Mouse (Mus musculus): ENCODE measurements around the gene B9d2. TPM values are rescaled to one million over a fixed set of nuclear protein-coding genes. Genes with fewer than 3 reads are reported as not detected.
A peak's percentile ranks its signal among the peaks of the same experiment; 100 is the strongest.

B9d2 gene
- polyA plus RNA-seq, 1 experiment from 2014 or later: 49.8 TPM

DNA sequence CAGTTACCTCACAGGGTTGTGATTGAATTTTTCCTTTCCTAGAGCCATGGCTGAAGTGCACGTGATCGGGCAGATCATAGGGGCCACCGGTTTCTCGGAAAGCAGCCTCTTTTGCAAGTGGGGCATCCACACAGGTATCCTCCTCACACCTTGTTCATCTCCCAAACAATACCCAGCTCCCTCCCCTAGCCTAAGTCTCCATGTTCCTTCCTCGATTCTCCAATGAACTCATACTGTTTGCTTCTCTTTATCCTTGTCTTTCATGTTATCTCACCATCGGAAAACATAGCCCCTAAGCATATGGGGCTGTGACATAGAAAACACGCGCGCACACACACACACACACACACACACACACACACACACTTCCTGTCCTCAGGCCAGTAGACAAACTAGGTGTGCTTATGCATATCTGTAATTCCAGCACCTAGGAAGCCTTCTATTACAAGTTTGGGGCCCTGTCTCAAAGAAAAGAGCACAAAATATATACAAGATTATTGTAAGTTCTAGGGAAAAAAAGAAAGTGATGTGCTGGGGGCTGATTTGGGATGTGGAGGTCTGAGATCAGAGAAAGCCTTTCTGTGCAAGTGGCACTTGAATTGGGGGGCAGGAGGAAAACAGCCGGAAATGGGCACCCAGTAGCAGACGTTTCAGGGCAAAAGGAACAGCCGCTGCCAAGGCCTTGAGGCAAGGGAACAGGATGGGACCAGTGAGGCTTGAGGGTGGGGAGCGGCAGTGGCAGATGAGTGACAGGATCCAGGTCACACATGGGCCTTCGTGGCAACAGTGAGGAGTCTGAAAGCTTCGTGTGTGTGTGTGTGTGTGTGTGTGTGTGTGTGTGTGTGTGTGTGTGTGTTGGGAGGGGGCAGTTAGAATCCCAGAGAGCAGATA lies 1.0 kb downstream of the B9d2 start:
- Histone ChIP-seq H3K9ac (ENCODE audit: low read depth, low read length) (peak overlapping the region; percentile 77), H3K9me3 (ENCODE audit: control insufficient read depth, low read length) (no peaks in the 10 kb centered on the region), H3K4me3 (ENCODE audit: low read length) (peak overlapping the region; percentile 77), H3K4me1 (ENCODE audit: control insufficient read depth, insufficient read depth, low read depth, low read length) (peaks cover 12% of the 10 kb centered on the region), H3K27ac (ENCODE audit: low read depth, low read length) (peak overlapping the region; percentile 98), H3K27me3 (replicated peaks; ENCODE audit: control insufficient read depth, insufficient read depth, low read length) (peaks cover 16% of the 10 kb centered on the region), H3K4me2 (ENCODE audit: low read length) (peak overlapping the region; percentile 59), H3K36me3 (ENCODE audit: control insufficient read depth, insufficient read depth, low read length) (peaks cover 2% of the 10 kb centered on the region; the same call in 1 of the 2 replicates)
- ATAC-seq: no peak; the same call in 1 of the 2 replicates
- WGBS: 55% methylated on average over 15 of the region's 15 CpGs

DNA sequence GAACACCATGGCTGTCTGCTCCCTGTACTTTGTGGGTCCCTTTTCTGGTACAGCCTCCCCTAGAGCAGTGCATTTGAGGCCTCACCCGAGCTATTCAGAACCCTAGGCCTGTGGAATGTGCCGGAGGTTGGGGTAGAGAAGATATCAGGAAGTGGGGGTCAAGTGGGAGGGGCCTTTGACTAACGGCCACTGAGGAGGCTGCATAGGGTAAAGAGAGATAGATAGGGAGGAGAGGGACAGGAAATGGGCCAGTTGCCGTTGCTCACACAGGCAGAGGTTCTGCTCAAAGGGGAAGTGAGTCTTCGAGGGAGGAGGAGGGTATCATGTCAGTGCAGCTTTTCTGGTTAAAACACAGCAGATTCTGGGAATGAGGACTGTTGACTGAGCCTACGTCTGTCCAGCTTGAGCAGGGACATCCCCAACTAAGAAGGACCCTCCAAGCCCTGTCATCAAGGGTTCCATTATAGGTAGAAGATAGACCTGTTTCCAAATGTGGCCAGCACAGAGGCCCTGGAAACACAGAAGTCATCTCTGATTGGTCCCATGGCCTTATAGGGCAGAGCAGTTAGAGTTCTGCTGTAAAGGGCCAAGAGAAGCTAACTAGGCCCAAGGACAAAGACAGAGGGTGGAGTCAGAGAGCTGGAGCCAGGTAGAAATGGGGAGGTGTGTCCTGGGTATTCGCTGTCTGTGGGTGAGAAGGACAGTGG lies 3.0 kb downstream of the B9d2 start:
- no peak overlapping the region for H3K4me2 ChIP-seq (ENCODE audit: low read length)
- 81% methylated on average over 7 of the region's 7 CpGs for WGBS
- ATAC-seq: no peak
- H3K4me3 ChIP-seq (ENCODE audit: low read length): no peak overlapping the region
- peaks cover 2% of the 10 kb centered on the region; the same call in 1 of the 2 replicates for H3K36me3 ChIP-seq (ENCODE audit: control insufficient read depth, insufficient read depth, low read length)
- no peaks in the 10 kb centered on the region for H3K9me3 ChIP-seq (ENCODE audit: control insufficient read depth, low read length)
- no peak overlapping the region for H3K9ac ChIP-seq (ENCODE audit: low read depth, low read length)
- H3K4me1 ChIP-seq (ENCODE audit: control insufficient read depth, insufficient read depth, low read depth, low read length): peaks cover 33% of the 10 kb centered on the region
- H3K27me3 ChIP-seq (replicated peaks; ENCODE audit: control insufficient read depth, insufficient read depth, low read length): peaks cover 32% of the 10 kb centered on the region
- H3K27ac ChIP-seq (ENCODE audit: low read depth, low read length): no peak overlapping the region

DNA sequence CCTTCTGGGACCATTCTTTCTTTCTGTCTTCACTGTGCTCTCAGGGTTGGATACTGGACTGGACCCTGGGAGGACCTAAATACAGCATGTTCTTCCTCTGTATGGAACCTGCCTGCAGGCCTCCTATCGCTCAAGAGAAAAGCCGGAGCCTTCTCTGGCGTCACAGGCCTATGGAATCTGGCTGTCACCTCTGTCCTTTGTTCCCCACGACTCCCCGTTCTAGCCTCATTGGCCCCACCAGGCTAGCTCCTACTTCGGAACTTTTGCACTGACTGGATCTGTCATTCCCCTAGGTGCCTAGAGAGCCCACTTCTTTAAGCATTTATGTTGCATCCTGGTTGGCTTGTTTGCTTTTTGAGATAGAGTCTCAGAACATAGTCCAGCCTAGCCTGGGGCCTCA lies 4.1 kb downstream of the B9d2 start:
- 86% methylated on average over 6 of the region's 6 CpGs for WGBS
- Histone ChIP-seq H3K36me3 (ENCODE audit: control insufficient read depth, insufficient read depth, low read length) (peaks cover 2% of the 10 kb centered on the region; the same call in 1 of the 2 replicates), H3K9me3 (ENCODE audit: control insufficient read depth, low read length) (no peaks in the 10 kb centered on the region), H3K27me3 (replicated peaks; ENCODE audit: control insufficient read depth, insufficient read depth, low read length) (peaks cover 33% of the 10 kb centered on the region), H3K9ac (ENCODE audit: low read depth, low read length) (no peak overlapping the region), H3K27ac (ENCODE audit: low read depth, low read length) (no peak overlapping the region), H3K4me2 (ENCODE audit: low read length) (no peak overlapping the region), H3K4me1 (ENCODE audit: control insufficient read depth, insufficient read depth, low read depth, low read length) (peaks cover 40% of the 10 kb centered on the region), H3K4me3 (ENCODE audit: low read length) (no peak overlapping the region)
- no peak for ATAC-seq

DNA sequence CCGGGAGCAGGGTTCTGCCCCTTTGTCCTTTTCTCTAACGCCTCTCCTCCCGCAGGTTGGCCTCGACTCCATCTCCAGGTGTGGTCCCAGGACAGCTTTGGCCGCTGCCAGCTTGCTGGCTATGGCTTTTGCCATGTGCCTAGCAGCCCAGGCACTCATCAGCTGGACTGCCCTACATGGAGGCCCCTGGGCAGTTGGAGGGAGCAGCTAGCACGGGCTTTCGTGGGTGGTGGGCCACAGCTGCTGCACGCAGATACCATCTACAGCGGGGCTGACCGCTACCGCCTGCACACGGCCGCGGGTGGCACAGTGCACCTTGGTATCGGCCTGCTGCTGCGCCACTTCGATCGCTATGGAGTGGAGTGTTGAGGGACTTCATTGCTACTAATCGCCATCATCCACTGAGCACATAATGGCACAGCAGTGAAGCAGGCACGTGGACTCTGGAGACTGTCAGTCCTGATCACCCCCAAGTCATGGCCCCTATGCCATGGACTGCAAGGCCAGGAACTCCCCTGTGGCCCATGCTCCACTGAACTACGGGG lies 5.4 kb downstream of the B9d2 start:
- Histone ChIP-seq H3K4me2 (ENCODE audit: low read length) (no peak overlapping the region), H3K4me3 (ENCODE audit: low read length) (no peak overlapping the region), H3K27me3 (replicated peaks; ENCODE audit: control insufficient read depth, insufficient read depth, low read length) (peaks cover 43% of the 10 kb centered on the region), H3K9ac (ENCODE audit: low read depth, low read length) (no peak overlapping the region), H3K36me3 (ENCODE audit: control insufficient read depth, insufficient read depth, low read length) (peaks cover 2% of the 10 kb centered on the region; the same call in 1 of the 2 replicates), H3K4me1 (ENCODE audit: control insufficient read depth, insufficient read depth, low read depth, low read length) (peaks cover 36% of the 10 kb centered on the region), H3K9me3 (ENCODE audit: control insufficient read depth, low read length) (peaks cover 1% of the 10 kb centered on the region; the same call in 1 of the 2 replicates), H3K27ac (ENCODE audit: low read depth, low read length) (no peak overlapping the region)
- no peak for ATAC-seq
- WGBS: 68% methylated on average over 21 of the region's 21 CpGs

DNA sequence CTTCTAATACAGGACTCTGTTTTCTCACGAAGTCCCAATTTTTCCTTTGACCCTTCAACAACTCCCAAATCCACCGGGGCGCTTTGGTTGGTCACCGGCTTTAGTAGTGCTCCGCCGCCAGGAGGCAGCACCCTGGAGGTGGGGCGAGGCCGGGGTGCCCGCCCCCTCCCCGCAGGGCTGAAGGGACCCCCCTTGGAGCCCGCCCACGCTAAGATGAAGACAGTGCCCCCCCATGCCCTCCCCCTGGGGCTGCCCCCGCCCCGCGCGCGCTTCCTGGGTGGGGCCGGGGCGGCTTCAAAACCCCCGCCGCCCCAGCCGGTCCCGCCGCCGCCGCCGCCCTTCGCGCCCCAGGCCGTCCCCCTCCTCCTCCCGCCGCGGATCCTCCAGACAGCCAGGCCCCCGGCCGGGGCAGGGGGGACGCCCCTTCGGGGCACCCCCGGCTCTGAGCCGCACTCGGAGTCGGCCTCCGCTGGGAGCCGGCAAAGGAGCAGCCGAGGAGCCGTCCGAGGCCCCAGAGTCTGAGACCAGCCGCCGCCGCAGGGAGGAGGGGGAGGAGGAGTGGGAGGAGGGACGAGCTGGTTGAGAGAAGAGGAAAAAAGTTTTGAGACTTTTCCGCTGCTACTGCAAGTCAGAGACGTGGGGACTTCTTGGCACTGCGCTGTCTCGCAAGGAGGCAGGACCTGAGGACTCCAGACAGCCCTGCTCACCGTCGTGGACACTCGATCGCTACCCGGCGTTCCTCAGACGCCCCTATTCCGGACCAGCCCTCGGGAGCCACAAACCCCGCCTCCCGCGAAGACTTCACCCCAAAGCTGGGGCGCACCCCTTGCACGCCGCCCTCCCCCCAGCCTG lies 6.3 kb downstream of the B9d2 start, which contains the start of gene Tgfb1:
Gene Tgfb1 (plus strand): TSS at position 323 of the 852 bp plus-strand sequence.
- peaks cover 48% of the 10 kb centered on the region for H3K27me3 ChIP-seq (replicated peaks; ENCODE audit: control insufficient read depth, insufficient read depth, low read length)
- H3K4me2 ChIP-seq (ENCODE audit: low read length): peak within 1 kb of the TSS; percentile 66
- ATAC-seq: peak; percentile 25; the same call in 1 of the 2 replicates
- H3K9me3 ChIP-seq (ENCODE audit: control insufficient read depth, low read length): peaks cover 3% of the 10 kb centered on the region; the same call in 1 of the 2 replicates
- peak within 1 kb of the TSS; percentile 51; the same call in 1 of the 2 replicates for H3K27ac ChIP-seq (ENCODE audit: low read depth, low read length)
- H3K9ac ChIP-seq (ENCODE audit: low read depth, low read length): peak within 1 kb of the TSS; percentile 68
- H3K36me3 ChIP-seq (ENCODE audit: control insufficient read depth, insufficient read depth, low read length): peaks cover 2% of the 10 kb centered on the region; the same call in 1 of the 2 replicates
- peaks cover 32% of the 10 kb centered on the region for H3K4me1 ChIP-seq (ENCODE audit: control insufficient read depth, insufficient read depth, low read depth, low read length)
- H3K4me3 ChIP-seq (ENCODE audit: low read length): peak within 1 kb of the TSS; percentile 49
- under 1% methylated on average over 46 of the region's 69 CpGs for WGBS

DNA sequence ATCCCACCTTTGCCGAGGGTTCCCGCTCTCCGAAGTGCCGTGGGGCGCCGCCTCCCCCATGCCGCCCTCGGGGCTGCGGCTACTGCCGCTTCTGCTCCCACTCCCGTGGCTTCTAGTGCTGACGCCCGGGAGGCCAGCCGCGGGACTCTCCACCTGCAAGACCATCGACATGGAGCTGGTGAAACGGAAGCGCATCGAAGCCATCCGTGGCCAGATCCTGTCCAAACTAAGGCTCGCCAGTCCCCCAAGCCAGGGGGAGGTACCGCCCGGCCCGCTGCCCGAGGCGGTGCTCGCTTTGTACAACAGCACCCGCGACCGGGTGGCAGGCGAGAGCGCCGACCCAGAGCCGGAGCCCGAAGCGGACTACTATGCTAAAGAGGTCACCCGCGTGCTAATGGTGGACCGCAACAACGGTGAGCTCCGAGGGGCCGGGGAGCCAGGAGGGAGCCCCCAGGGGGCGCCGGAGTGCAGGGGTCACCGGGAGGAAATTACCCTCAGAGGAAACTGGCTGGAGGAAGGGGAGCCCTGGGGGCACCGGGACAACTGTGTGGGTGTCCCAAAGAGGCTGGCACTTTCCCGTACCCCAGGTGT lies 7.3 kb downstream of the B9d2 start:
- peaks cover 2% of the 10 kb centered on the region; the same call in 1 of the 2 replicates for H3K36me3 ChIP-seq (ENCODE audit: control insufficient read depth, insufficient read depth, low read length)
- peak overlapping the region; percentile 49 for H3K4me3 ChIP-seq (ENCODE audit: low read length)
- H3K27ac ChIP-seq (ENCODE audit: low read depth, low read length): peak overlapping the region; percentile 17; the same call in 1 of the 2 replicates
- peak overlapping the region; percentile 66 for H3K4me2 ChIP-seq (ENCODE audit: low read length)
- H3K9me3 ChIP-seq (ENCODE audit: control insufficient read depth, low read length): peaks cover 3% of the 10 kb centered on the region; the same call in 1 of the 2 replicates
- under 1% methylated on average over 47 of the region's 47 CpGs for WGBS
- no peak for ATAC-seq
- H3K4me1 ChIP-seq (ENCODE audit: control insufficient read depth, insufficient read depth, low read depth, low read length): peaks cover 28% of the 10 kb centered on the region
- peaks cover 48% of the 10 kb centered on the region for H3K27me3 ChIP-seq (replicated peaks; ENCODE audit: control insufficient read depth, insufficient read depth, low read length)
- peak overlapping the region; percentile 57 for H3K9ac ChIP-seq (ENCODE audit: low read depth, low read length)

DNA sequence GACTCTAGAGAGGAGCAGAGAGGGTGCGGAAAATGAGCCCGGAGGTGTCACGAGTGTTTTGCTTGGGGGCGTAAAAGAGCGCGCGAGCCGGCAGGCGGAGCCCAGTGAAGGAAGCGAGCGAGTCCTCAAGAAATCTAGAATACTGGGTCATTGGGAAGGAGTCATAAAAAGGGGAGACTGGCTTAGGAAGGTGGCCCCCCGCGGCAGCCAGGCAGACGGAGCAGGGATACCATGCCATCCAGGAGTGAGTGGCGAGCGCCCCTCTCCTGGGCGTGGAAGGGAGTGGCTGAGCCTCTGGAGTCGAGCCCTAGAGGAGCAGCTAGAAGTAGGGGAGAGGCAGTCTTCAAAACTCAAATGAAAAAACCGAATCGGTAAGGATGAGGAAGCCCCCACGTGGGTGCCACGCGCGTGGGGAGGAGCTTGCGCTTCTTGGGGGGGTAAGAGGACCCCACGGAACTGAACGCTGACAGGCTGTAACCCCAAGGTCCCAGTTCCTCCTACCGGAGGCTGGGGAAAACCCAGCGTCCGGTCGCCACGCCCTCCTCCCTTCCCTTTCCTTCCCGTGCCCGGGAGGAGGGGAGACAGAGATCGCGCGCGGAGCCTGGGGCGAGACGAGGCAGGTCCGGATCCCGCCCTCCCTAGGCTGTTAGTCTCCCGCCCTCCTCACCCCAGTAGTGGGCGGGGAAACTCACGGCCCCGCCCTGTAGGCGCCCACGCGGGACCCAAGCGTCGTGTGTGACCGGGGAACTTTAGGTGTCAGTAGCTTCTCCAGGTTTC lies 8.4 kb downstream of the B9d2 start:
- peak overlapping the region; percentile 49 for H3K4me3 ChIP-seq (ENCODE audit: low read length)
- peaks cover 3% of the 10 kb centered on the region; the same call in 1 of the 2 replicates for H3K9me3 ChIP-seq (ENCODE audit: control insufficient read depth, low read length)
- peaks cover 48% of the 10 kb centered on the region for H3K27me3 ChIP-seq (replicated peaks; ENCODE audit: control insufficient read depth, insufficient read depth, low read length)
- peak overlapping the region; percentile 66 for H3K4me2 ChIP-seq (ENCODE audit: low read length)
- no peak overlapping the region for H3K27ac ChIP-seq (ENCODE audit: low read depth, low read length)
- no peaks in the 10 kb centered on the region for H3K36me3 ChIP-seq (ENCODE audit: control insufficient read depth, insufficient read depth, low read length)
- H3K9ac ChIP-seq (ENCODE audit: low read depth, low read length): peak overlapping the region; percentile 48
- peak; percentile 56 for ATAC-seq
- WGBS: 2% methylated on average over 40 of the region's 52 CpGs
- H3K4me1 ChIP-seq (ENCODE audit: control insufficient read depth, insufficient read depth, low read depth, low read length): peaks cover 28% of the 10 kb centered on the region

Measured in hindbrain, embryonic 16.5 days (tissue).